In the genomic region with DNA sequence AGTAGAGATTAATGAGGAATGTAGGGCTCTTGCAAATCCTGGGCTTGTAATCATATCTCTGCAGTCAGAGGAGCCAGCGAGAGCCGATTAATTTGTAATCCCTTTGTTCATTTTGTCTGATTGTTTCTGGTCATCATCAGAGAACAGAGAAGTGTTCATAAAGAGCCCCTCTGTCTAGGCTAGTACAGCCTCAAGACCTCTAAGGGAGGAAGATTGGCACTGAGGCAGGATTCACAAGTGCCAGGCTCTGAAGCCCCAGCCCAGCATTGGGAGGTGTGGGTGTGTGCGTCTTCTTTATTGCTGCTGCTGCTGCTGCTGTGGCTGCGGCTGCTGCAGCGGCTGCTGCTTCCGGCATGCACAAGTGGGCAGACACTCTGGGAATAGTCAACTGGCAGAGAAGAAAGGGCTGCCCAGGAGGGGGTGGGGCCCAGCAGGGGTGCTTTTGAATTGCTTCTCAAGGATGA, we compare ENCODE assay signal across 9 mouse cellular contexts.
A peak's percentile ranks its signal among the peaks of the same experiment; 100 is the strongest.
DNase-seq lines count a peak whose midpoint lies in the region; ATAC-seq and TF ChIP-seq lines count a peak whose summit lies in the region.
"Had no signal": no experiment of that assay in that cellular context is flagged by ENCODE, and none has a peak within 500 bp of the region (broad histone marks: within the 10 kb centered on the region; RNA-seq: fewer than 3 reads in every experiment).

No protein-coding gene starts in this region.

- no peak for TF ChIP-seq CTCF in kidney, adult 2 months (conservative IDR thresholded peaks at IDR 0.05; ENCODE audit: insufficient read depth, insufficient read length, low read depth, low read length)

- H3K27me3 ChIP-seq in kidney, embryonic 15.5 days: no peaks in the 10 kb centered on the region
- no peaks in the 10 kb centered on the region for H3K27me3 ChIP-seq in kidney, adult 2 months (replicated peaks; ENCODE audit: control insufficient read depth, insufficient read depth, low read length)
- H3K27me3 ChIP-seq in embryonic facial prominence, embryonic 13.5 days: no peaks in the 10 kb centered on the region
- H3K27me3 ChIP-seq in hindbrain, embryonic 14.5 days (ENCODE audit: control insufficient read depth, insufficient read depth, low read length): no peaks in the 10 kb centered on the region
- no peaks in the 10 kb centered on the region for H3K27me3 ChIP-seq in neural tube, embryonic 13.5 days
- H3K27me3 ChIP-seq in liver, embryonic 12.5 days (replicated peaks): no peaks in the 10 kb centered on the region

- WGBS in kidney, embryonic 15.5 days: 15% methylated on average over 6 of the region's 6 CpGs
- WGBS in kidney, adult 2 months: 40% methylated on average over 6 of the region's 6 CpGs
- WGBS in embryonic facial prominence, embryonic 13.5 days: 9% methylated on average over 6 of the region's 6 CpGs
- WGBS in hindbrain, embryonic 14.5 days: 6% methylated on average over 6 of the region's 6 CpGs
- WGBS in neural tube, embryonic 13.5 days: 4% methylated on average over 6 of the region's 6 CpGs
- WGBS in liver, embryonic 12.5 days (ENCODE audit: insufficient replicate concordance): 76% methylated on average over 6 of the region's 6 CpGs

- peaks cover 63% of the 10 kb centered on the region for H3K4me1 ChIP-seq in kidney, embryonic 15.5 days
- H3K4me1 ChIP-seq in kidney, adult 2 months (ENCODE audit: control insufficient read depth, insufficient read depth, low read length): peaks cover 8% of the 10 kb centered on the region; the same call in 1 of the 2 replicates
- H3K4me1 ChIP-seq in embryonic facial prominence, embryonic 13.5 days: peaks cover 54% of the 10 kb centered on the region
- peaks cover 71% of the 10 kb centered on the region for H3K4me1 ChIP-seq in hindbrain, embryonic 14.5 days (replicated peaks; ENCODE audit: control insufficient read depth, insufficient read depth, low read length)
- H3K4me1 ChIP-seq in neural tube, embryonic 13.5 days (replicated peaks): peaks cover 88% of the 10 kb centered on the region
- peaks cover 25% of the 10 kb centered on the region for H3K4me1 ChIP-seq in liver, embryonic 12.5 days

- H3K4me3 ChIP-seq in kidney, embryonic 15.5 days (replicated peaks): no peak overlapping the region
- H3K4me3 ChIP-seq in kidney, adult 2 months (ENCODE audit: insufficient read depth, low read depth, low read length): no peak overlapping the region
- no peak overlapping the region for H3K4me3 ChIP-seq in embryonic facial prominence, embryonic 13.5 days
- no peak overlapping the region for H3K4me3 ChIP-seq in hindbrain, embryonic 14.5 days (replicated peaks; ENCODE audit: low read length)
- H3K4me3 ChIP-seq in neural tube, embryonic 13.5 days: no peak overlapping the region
- H3K4me3 ChIP-seq in liver, embryonic 12.5 days: no peak overlapping the region

- TF ChIP-seq POLR2A in kidney, adult 2 months (IDR thresholded peaks at IDR 0.05; ENCODE audit: low read depth, low read length): no peak

- H3K27ac ChIP-seq in kidney, embryonic 15.5 days: peak overlapping the region; percentile 92
- H3K27ac ChIP-seq in kidney, adult 2 months (ENCODE audit: insufficient read depth, low read depth, low read length): no peak overlapping the region
- H3K27ac ChIP-seq in embryonic facial prominence, embryonic 13.5 days: peak overlapping the region; percentile 72
- H3K27ac ChIP-seq in hindbrain, embryonic 14.5 days: peak overlapping the region; percentile 98
- peak overlapping the region; percentile 93 for H3K27ac ChIP-seq in neural tube, embryonic 13.5 days (replicated peaks)
- H3K27ac ChIP-seq in liver, embryonic 12.5 days: no peak overlapping the region

- peak; percentile 34 for ATAC-seq in kidney, embryonic 15.5 days (replicated peaks; ENCODE audit: low FRiP score)
- ATAC-seq in embryonic facial prominence, embryonic 13.5 days (ENCODE audit: insufficient number of reproducible peaks, insufficient read depth, low FRiP score, low TSS enrichment, low read depth): peak; percentile 28; the same call in 1 of the 2 replicates
- peak; percentile 73 for ATAC-seq in hindbrain, embryonic 14.5 days (ENCODE audit: low FRiP score)
- peak; percentile 77 for ATAC-seq in neural tube, embryonic 13.5 days (ENCODE audit: low read depth)
- ATAC-seq in liver, embryonic 12.5 days: no peak

- DNase-seq in kidney, adult 2 months: no peak
- no peak for DNase-seq in hindbrain, embryonic 14.5 days (ENCODE audit: low spot score)
- DNase-seq in gastrocnemius, postnatal 25 days: no peak
- no peak for DNase-seq in natural killer cell, adult 2 months (ENCODE audit: low spot score in 2 of 2)
- DNase-seq: thymus, postnatal 36 days had no signal

- H3K36me3 ChIP-seq in kidney, embryonic 15.5 days: no peaks in the 10 kb centered on the region; the same call in 1 of the 2 replicates
- H3K36me3 ChIP-seq in kidney, adult 2 months (ENCODE audit: control insufficient read depth, insufficient read depth, low read length): no peaks in the 10 kb centered on the region
- 0 out of 2 replicates have a peak, but pooled peaks cover 3% of the 10 kb centered on the region for H3K36me3 ChIP-seq in embryonic facial prominence, embryonic 13.5 days
- peaks cover 15% of the 10 kb centered on the region for H3K36me3 ChIP-seq in hindbrain, embryonic 14.5 days (replicated peaks; ENCODE audit: control insufficient read depth, insufficient read depth)
- peaks cover 15% of the 10 kb centered on the region for H3K36me3 ChIP-seq in neural tube, embryonic 13.5 days
- H3K36me3 ChIP-seq in liver, embryonic 12.5 days: peaks cover 8% of the 10 kb centered on the region

- H3K4me2 ChIP-seq in kidney, embryonic 15.5 days: no peak overlapping the region
- H3K4me2 ChIP-seq in embryonic facial prominence, embryonic 13.5 days: no peak overlapping the region
- H3K4me2 ChIP-seq in hindbrain, embryonic 14.5 days (replicated peaks): 0 out of 2 replicates have a peak overlapping the region, but pooled peaks have one; percentile 5
- peak overlapping the region; percentile 2; the same call in 1 of the 2 replicates for H3K4me2 ChIP-seq in neural tube, embryonic 13.5 days
- no peak overlapping the region for H3K4me2 ChIP-seq in liver, embryonic 12.5 days

- peak overlapping the region; percentile 15; the same call in 1 of the 2 replicates for H3K9ac ChIP-seq in kidney, embryonic 15.5 days
- peak overlapping the region; percentile 28; the same call in 1 of the 2 replicates for H3K9ac ChIP-seq in embryonic facial prominence, embryonic 13.5 days
- peak overlapping the region; percentile 56 for H3K9ac ChIP-seq in hindbrain, embryonic 14.5 days
- H3K9ac ChIP-seq in neural tube, embryonic 13.5 days: peak overlapping the region; percentile 49
- H3K9ac ChIP-seq in liver, embryonic 12.5 days: no peak overlapping the region

- no peaks in the 10 kb centered on the region for H3K9me3 ChIP-seq in kidney, embryonic 15.5 days (replicated peaks)
- no peaks in the 10 kb centered on the region for H3K9me3 ChIP-seq in embryonic facial prominence, embryonic 13.5 days
- H3K9me3 ChIP-seq in hindbrain, embryonic 14.5 days (ENCODE audit: control insufficient read depth, low read length): no peaks in the 10 kb centered on the region
- no peaks in the 10 kb centered on the region for H3K9me3 ChIP-seq in neural tube, embryonic 13.5 days
- H3K9me3 ChIP-seq in liver, embryonic 12.5 days (replicated peaks): no peaks in the 10 kb centered on the region

Comparison
In these comparisons a context has a peak if more than half of its experiments do, and no peak if none do; other contexts are left out.
1. H3K27ac ChIP-seq: peak in kidney, embryonic 15.5 days (single experiment), embryonic facial prominence, embryonic 13.5 days (single experiment), hindbrain, embryonic 14.5 days (single experiment) and neural tube, embryonic 13.5 days (single experiment); none in kidney, adult 2 months (single experiment) and liver, embryonic 12.5 days (single experiment).
2. H3K4me2 ChIP-seq: peak in hindbrain, embryonic 14.5 days (single experiment) and neural tube, embryonic 13.5 days (single experiment); none in kidney, embryonic 15.5 days (single experiment), embryonic facial prominence, embryonic 13.5 days (single experiment) and liver, embryonic 12.5 days (single experiment).